ENCODE assay signal across 11 mouse cellular contexts in genomic region chr13:104393427-104394356, GRCm38 (mm10).
DNase-seq lines count a peak whose midpoint lies in the region; ATAC-seq lines count a peak whose summit lies in the region.
"Had no signal": no experiment of that assay in that cellular context is flagged by ENCODE, and none has a peak within 500 bp of the region (broad histone marks: within the 10 kb centered on the region; RNA-seq: fewer than 3 reads in every experiment).

No protein-coding gene starts in this region.

- H3K36me3 ChIP-seq in lung, embryonic 16.5 days (ENCODE audit: control insufficient read depth, insufficient read depth, low read length): no peaks in the 10 kb centered on the region
- H3K36me3 ChIP-seq: liver, embryonic 13.5 days; midbrain, embryonic 13.5 days had no signal

- 84% methylated on average over 8 of the region's 8 CpGs for WGBS in lung, embryonic 16.5 days

- no peaks in the 10 kb centered on the region for H3K9me3 ChIP-seq in lung, embryonic 16.5 days (ENCODE audit: control insufficient read depth, low read length)
- H3K9me3 ChIP-seq: liver, embryonic 13.5 days; midbrain, embryonic 13.5 days had no signal

- peak; percentile 57; the same call in 1 of the 2 replicates for ATAC-seq in lung, embryonic 16.5 days (ENCODE audit: low read depth)
- ATAC-seq: midbrain, embryonic 13.5 days had no signal

- H3K4me1 ChIP-seq in lung, embryonic 16.5 days (replicated peaks; ENCODE audit: control insufficient read depth, insufficient read depth, low read length): 0 out of 2 replicates have a peak, but pooled peaks cover 2% of the 10 kb centered on the region
- H3K4me1 ChIP-seq: liver, embryonic 13.5 days; midbrain, embryonic 13.5 days had no signal

- H3K27me3 ChIP-seq in lung, embryonic 16.5 days (ENCODE audit: control insufficient read depth, insufficient read depth, low read depth, low read length): no peaks in the 10 kb centered on the region
- H3K27me3 ChIP-seq: liver, embryonic 13.5 days; midbrain, embryonic 13.5 days had no signal

- peak; percentile 13 for DNase-seq in gastrocnemius, postnatal 10 days
- no peak for DNase-seq in gastrocnemius, adult 8-10 months (ENCODE audit: low spot score in 2 of 2)
- no peak for DNase-seq in lung, postnatal 36 days
- peak; percentile 21 to 30 for DNase-seq in cerebellum, postnatal 36 days
- peak; percentile 72 to 89 for DNase-seq in layer of hippocampus, postnatal 14 days (ENCODE audit: low spot score in 2 of 2)
- no peak for DNase-seq in right cerebral cortex, adult 18-20 months
- DNase-seq in spleen, postnatal 14 days (ENCODE audit: low spot score in 2 of 2): no peak
- DNase-seq: kidney, adult 9 months; liver, embryonic 13.5 days had no signal

- no peak overlapping the region for H3K4me2 ChIP-seq in lung, embryonic 16.5 days (ENCODE audit: low read depth, low read length)
- H3K4me2 ChIP-seq: liver, embryonic 13.5 days; midbrain, embryonic 13.5 days had no signal

- no peak overlapping the region for H3K9ac ChIP-seq in lung, embryonic 16.5 days (ENCODE audit: low read length)
- H3K9ac ChIP-seq: liver, embryonic 13.5 days; midbrain, embryonic 13.5 days had no signal

- no peak overlapping the region for H3K4me3 ChIP-seq in lung, embryonic 16.5 days (ENCODE audit: low read length)
- H3K4me3 ChIP-seq: liver, embryonic 13.5 days; midbrain, embryonic 13.5 days had no signal

- H3K27ac ChIP-seq in lung, embryonic 16.5 days (ENCODE audit: low read length): no peak overlapping the region
- H3K27ac ChIP-seq: liver, embryonic 13.5 days; midbrain, embryonic 13.5 days had no signal

Comparison
In these comparisons a context has a peak if more than half of its experiments do, and no peak if none do; other contexts are left out.
1. DNase-seq: peak in gastrocnemius, postnatal 10 days (single experiment), cerebellum, postnatal 36 days (2 of 2) and layer of hippocampus, postnatal 14 days (2 of 2); none in gastrocnemius, adult 8-10 months (0 of 2), lung, postnatal 36 days (single experiment), right cerebral cortex, adult 18-20 months (single experiment) and spleen, postnatal 14 days (0 of 2).